Mouse (Mus musculus) left cerebral cortex, adult 9 months (tissue): ENCODE data around the gene Gak.
A peak's percentile ranks its signal among the peaks of the same experiment; 100 is the strongest.
"Not testable (repeated sequence)": the region's sequence is repeated elsewhere in the genome, so short reads cannot be mapped to it uniquely, and the experiment has no call there.

Experiments used
- DNase-seq, 2 experiments: peaks; one replicate each; pipeline ENCODE4 v3.0.0; 2022; ENCODE audit warnings: low spot score in 2 of 2

The Gak gene

GRCm38 (mm10) chr5:108655891-108656650 lies 26.5 kb upstream of the Gak start:
- no peak for DNase-seq

- DNase-seq = no peak
These were observed 25.8 kb upstream of the Gak start for GRCm38 (mm10) chr5:108655381-108655780.

GRCm38 (mm10) chr5:108654444-108654990 lies 25.0 kb upstream of the Gak start:
- DNase-seq = no peak

GRCm38 (mm10) chr5:108653341-108653740 lies 23.8 kb upstream of the Gak start:
- DNase-seq = no peak

GRCm38 (mm10) chr5:108651823-108652222 lies 22.3 kb upstream of the Gak start:
- DNase-seq = peak in 1 of 2 experiments; percentile 62

- DNase-seq = no peak
These were observed 21.7 kb upstream of the Gak start for GRCm38 (mm10) chr5:108651136-108651720.

GRCm38 (mm10) chr5:108650341-108650740 lies 20.8 kb upstream of the Gak start:
- no peak for DNase-seq

- no peak for DNase-seq
These were observed 19.5 kb upstream of the Gak start for GRCm38 (mm10) chr5:108648937-108649576.

GRCm38 (mm10) chr5:108647820-108648465 lies 18.4 kb upstream of the Gak start:
- no peak for DNase-seq

GRCm38 (mm10) chr5:108647311-108647710 lies 17.8 kb upstream of the Gak start:
- DNase-seq = no peak

- no peak for DNase-seq
These were observed 16.7 kb upstream of the Gak start for GRCm38 (mm10) chr5:108646343-108646660.

GRCm38 (mm10) chr5:108645651-108646342 lies 16.2 kb upstream of the Gak start:
- DNase-seq = no peak

GRCm38 (mm10) chr5:108643674-108644073 lies 14.1 kb upstream of the Gak start:
- no peak for DNase-seq

GRCm38 (mm10) chr5:108636172-108636571 lies 6.6 kb upstream of the Gak start:
- DNase-seq = no peak

GRCm38 (mm10) chr5:108634088-108634487 lies 4.5 kb upstream of the Gak start:
- DNase-seq = not testable (repeated sequence)

- no peak for DNase-seq
These were observed 4.1 kb upstream of the Gak start for GRCm38 (mm10) chr5:108633676-108634075.

- DNase-seq = no peak
These were observed 493 bp downstream of the Gak start for GRCm38 (mm10) chr5:108628891-108629633.

- no peak for DNase-seq
These were observed 3.4 kb downstream of the Gak start for GRCm38 (mm10) chr5:108626050-108626660.

- DNase-seq = peak in 1 of 2 experiments; percentile 23
These were observed 7.7 kb downstream of the Gak start for GRCm38 (mm10) chr5:108621870-108622269.

- no peak for DNase-seq
These were observed 19.1 kb downstream of the Gak start for GRCm38 (mm10) chr5:108610426-108610825.
